Mouse (Mus musculus): ENCODE data around the gene Ifngr2.

DNA sequence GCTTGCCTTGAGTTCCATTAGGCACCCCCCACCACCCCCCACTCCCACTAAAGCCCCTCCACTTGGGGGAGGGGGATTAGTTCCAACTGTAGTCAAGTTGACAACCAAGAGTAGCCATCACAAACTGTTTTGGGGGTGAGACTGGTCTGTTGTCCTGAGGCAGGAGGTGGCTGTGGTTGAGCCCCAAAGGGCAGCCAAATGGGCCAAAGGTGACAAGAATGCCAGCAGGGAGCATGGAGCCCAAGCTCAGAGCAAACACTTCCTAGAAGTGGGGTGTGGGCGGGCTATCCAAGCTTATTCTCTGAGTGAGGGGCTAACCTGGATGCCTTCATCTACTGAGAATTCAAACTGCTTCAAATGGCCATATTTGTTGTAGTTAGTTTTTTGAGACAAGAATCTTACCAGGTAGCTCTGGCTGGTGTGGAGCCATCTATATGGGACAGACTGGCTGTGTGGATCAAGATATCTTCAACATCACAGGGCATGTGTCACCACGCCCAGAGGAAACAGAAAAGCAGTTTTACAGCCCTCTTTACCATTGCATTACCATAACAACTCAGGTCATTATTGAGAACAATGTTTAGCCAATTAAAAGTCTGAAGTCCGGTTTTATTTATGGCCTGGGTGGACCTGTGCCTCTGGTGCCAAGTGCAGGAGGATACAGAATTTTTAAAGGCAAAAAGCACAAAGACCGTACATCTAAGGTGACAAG is 17.9 kb downstream of the Ifngr2 start:
- TF ChIP-seq POLR2A (IDR thresholded peaks at IDR 0.05; ENCODE audit: borderline replicate concordance, low read depth, low read length) (no peak), CTCF (IDR thresholded peaks at IDR 0.05; ENCODE audit: low read depth, low read length) (no peak)

All from bone marrow macrophage, adult 2 months (primary cell).